Mouse (Mus musculus) ES-CJ7 (cell line): ENCODE data around the gene Foxd1.

ENCODE experiments used
- DNase-seq: peaks from one replicate; pipeline ENCODE4 v3.0.0; 2011; ENCODE audit warnings: low read depth, low spot score

Foxd1 gene

DNA sequence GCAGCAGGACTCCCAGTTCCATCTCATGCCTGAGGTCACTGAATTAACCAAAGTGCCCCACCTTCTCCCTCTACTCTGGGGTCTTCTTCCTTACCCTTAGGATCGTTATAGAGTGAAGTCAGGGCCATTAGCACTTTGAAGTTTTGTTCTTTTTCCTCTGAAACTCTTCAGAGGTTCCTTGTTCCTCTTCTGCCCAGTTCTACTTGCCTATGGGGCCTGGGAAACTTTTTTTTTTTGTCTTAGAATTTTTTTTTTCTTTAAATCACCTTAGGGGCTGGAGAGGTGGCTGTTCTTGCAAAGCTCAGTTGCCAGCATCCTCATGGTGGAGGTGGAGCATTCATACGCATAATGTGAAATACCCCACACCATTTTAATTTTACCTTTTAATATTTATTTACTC is 31.8 kb downstream of the Foxd1 start:
- no peak for DNase-seq

DNA sequence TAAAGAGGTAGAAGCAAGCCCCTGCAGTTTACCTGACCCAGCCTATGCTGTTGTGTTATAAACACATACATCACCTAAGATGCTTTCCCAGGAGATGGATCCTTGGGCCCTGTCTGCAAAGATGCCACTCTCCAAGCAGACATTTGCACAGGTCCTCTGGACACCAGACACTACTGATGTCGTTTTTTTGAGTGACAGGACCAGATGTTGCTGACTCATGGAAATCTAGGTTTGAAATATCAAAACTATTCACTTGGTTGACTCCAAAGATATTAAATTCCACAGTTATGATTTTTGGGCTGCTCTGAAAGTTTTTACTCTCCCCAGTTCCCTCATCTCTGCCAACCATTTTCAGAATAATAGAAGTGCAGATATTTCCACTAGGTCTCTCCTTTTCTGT is 35.0 kb downstream of the Foxd1 start:
- no peak for DNase-seq

DNA sequence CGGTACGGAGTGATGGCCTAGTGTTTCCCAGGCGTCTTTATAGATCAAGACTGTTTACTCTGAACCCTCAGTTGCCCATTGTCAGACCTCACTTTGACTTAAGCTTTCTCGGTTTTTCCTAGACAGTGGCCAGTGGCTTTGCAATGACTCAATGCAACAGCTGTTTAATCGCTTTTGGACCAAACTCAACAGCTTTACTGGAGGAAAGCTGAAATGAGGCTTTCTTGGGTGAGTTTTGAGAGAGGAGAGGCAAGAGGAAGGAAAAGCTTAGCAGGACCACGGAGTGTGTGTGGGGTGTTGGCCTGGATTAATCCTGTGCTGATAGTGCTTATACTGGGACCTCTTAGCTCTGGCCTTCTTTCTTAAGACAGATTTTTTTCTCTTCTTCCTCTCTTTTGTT is 36.3 kb downstream of the Foxd1 start:
- DNase-seq, result no peak

DNA sequence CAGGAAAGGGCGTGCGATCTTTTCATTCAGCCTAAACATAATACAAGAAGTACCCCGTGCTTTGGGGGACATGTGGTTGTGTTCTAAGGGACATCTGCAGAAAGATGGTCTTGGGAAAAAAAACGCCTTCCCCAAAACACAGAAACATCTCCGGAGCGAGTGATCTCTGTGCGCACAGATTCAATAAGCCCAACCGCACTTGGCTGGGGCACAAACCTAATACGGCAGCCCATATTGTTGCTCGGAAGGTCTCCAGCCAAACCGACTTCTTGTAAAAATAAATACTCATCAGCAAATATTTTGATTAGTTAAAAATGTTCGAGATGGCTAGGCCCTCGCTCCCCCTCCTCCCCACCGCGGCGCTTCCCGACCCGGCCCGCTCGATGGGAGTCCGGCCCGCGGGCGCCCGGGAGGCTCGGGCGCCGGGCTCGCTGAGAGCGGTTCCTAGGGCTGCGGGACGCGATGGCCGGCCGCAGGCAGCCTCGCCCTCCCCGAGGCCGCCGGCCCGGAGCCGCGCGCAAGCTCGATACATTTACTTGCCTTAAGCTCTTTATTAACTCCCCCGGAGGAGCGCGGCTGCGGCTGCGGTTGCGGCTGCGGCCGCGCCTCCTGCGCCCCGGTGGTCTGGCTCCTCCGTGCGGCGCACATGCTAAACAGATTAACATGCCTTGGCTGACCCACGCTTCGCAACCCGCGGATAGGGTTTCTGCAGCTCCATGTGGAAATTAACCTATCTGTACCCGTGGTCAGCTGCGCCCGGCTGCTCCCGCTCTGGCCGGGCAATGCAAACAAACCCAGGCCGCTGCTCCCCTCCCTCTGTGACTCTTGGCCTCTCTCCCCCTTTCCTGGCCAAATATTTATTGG is 37.0 kb downstream of the Foxd1 start:
- DNase-seq, result peak; percentile 25

DNA sequence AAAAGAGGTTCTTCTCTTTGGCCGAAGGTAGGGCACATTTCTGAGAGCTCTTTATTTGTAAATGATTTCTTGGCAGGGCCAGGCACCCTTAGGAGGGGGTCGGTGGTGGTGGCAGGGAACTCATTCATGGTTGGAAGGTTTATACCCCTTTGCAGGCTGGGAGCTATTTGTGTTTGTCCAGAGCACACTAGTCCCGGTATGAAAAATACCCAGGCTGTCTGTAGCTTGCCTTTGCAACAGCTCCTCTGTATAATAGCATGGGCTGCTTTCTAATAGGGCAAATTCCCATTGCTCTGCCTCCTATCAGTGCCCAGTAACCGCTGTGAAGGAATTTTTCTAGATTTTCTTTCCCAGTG is 37.6 kb downstream of the Foxd1 start:
- no peak for DNase-seq

DNA sequence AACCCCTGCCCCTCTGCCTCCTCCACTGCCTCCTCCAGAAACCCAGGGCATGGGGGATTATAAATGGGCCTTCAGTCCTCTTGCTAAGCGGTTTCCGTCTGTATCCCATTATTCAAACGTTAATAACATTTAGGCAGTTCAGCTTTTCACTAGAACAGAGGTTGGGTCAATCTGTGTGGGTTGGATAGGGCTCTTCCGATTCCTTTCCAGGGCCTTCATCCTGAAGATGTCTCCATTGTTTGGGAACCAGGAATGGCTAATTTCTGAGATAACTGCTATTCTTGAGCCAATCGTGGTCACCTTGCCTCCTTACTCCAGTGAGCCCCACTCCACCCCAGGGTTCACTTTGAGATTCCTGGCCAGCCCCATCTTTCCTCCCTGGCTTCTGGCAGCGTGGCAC is 38.0 kb downstream of the Foxd1 start:
- DNase-seq, result no peak

DNA sequence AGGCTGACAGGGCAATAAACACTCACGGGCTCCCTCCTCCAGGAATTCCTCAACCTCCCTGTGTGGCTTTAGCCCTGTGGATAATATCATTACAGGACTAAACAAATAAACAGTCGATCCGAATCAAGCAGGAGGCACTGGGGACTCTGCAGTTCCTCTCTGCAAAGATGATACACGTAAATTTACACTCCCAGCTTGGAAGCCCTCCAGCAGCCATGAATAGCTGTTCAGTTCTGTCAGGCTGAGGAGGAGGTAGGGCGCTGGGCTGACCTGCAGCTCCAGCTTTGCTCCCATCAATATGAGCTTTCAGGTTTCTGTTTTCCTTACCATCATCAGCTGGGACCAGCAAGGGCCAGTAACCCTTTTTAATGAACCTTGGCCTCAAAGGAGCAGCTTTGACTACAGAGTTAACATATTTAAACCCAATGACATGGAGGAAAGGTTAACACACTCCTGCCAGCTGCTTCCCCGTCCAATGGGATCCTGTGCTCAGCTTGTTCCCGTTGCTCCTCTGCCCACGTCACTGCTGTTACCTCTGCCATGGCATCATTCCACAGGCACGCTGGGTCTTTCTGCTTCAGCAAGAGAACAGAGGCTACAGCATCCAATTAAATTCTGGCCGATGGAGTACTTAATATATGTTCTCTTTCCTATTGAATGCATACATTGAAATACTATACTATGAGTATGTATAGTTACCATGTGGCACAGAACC is 39.5 kb downstream of the Foxd1 start:
- no peak for DNase-seq
